Mouse (Mus musculus) hindbrain, embryonic 16.5 days (tissue): ENCODE measurements around the gene Cldn22. TPM values are rescaled to one million over a fixed set of nuclear protein-coding genes. Genes with fewer than 3 reads are reported as not detected.

Experiments used
- ATAC-seq: fragments of 200-750 bp; cut with Nextera tagmentation; 2 replicates; pipeline ENCODE4 v1.8.0; 2017; ENCODE audit warnings: moderate TSS enrichment, moderate library complexity
- H3K27ac ChIP-seq: fragments of 300-500 bp; sonication (generic); 2 replicates; pipeline ENCODE4 v1.5.1; 2014; ENCODE audit warnings: low read depth, mild to moderate bottlenecking, control low read depth, low read length, moderate library complexity
- H3K27me3 ChIP-seq: fragments of 300-500 bp; sonication (generic); replicated peaks from 2 replicates; pipeline ENCODE4 v1.6.1; 2014; ENCODE audit warnings: low read length; ENCODE audit not compliant: control insufficient read depth, insufficient read depth
- H3K36me3 ChIP-seq: fragments of 300-500 bp; sonication (generic); 2 replicates; pipeline ENCODE4 v1.6.1; 2014; ENCODE audit warnings: mild to moderate bottlenecking, low read length, moderate library complexity, mixed read lengths; ENCODE audit not compliant: control insufficient read depth, insufficient read depth
- H3K4me1 ChIP-seq: fragments of 300-500 bp; sonication (generic); 2 replicates; pipeline ENCODE4 v1.6.1; 2014; ENCODE audit warnings: low read depth, low read length; ENCODE audit not compliant: control insufficient read depth, insufficient read depth
- H3K4me2 ChIP-seq: fragments of 300-500 bp; sonication (generic); 2 replicates; pipeline ENCODE4 v1.6.1; 2014; ENCODE audit warnings: mild to moderate bottlenecking, low read length, control low read depth, moderate library complexity
- H3K4me3 ChIP-seq: fragments of 300-500 bp; sonication (generic); 2 replicates; pipeline ENCODE4 v1.5.1; 2014; ENCODE audit warnings: mild to moderate bottlenecking, low read length, control low read depth, moderate library complexity
- H3K9ac ChIP-seq: fragments of 300-500 bp; sonication (generic); 2 replicates; pipeline ENCODE4 v1.6.1; 2014; ENCODE audit warnings: low read depth, mild to moderate bottlenecking, control low read depth, low read length, moderate library complexity
- H3K9me3 ChIP-seq: fragments of 300-500 bp; sonication (generic); 2 replicates; pipeline ENCODE4 v1.6.1; 2014; ENCODE audit warnings: mild to moderate bottlenecking, low read length, moderate library complexity; ENCODE audit not compliant: control insufficient read depth
- WGBS: fragments of 180-500 bp; shearing (Covaris S2); extraction: QIAGEN DNeasy Blood & Tissue Kit; methylation state at CpG from one replicate; pipeline ENCODE4 v1.1.7; 2014; 5-methylcytosine and 5-hydroxymethylcytosine counted together
- polyA plus RNA-seq: library from polyadenylated mRNA; unstranded; fragments of >200 nt; fragmentation: Nextera tagmentation; extraction: Ambion mirVana; gene quantifications from 2 replicates; pipeline ENCODE4 v1.2.1, GENCODE M21; 2015

Gene Cldn22
- polyA plus RNA-seq, 1 experiment from 2014 or later = not detected

DNA sequence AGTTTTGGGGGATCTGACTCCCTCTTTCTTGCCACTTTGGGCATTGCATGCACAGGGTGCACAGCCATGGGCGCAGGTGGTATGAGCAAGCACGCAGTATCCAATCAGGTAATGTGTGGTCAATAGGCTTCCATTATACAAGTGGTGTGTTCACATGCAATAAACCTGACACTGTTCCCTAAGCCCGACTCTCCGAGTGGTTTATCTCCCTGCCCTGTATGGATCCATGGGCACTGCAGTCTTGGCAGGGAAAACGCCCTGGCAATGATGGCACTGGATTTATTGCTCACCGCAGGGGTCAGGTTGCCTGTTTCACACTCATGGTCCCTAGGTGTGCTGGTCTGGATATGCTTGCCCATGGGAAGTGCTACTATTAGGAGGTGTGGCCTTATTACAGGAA, 23.6 kb downstream of the Cldn22 start:
- H3K4me3 ChIP-seq = no peak overlapping the region
- 0 out of 2 replicates have a peak, but pooled peaks cover 2% of the 10 kb centered on the region for H3K4me1 ChIP-seq
- H3K9ac ChIP-seq = no peak overlapping the region
- no peaks in the 10 kb centered on the region for H3K27me3 ChIP-seq
- no peak for ATAC-seq
- H3K9me3 ChIP-seq = no peaks in the 10 kb centered on the region
- 0 out of 2 replicates have a peak, but pooled peaks cover 11% of the 10 kb centered on the region for H3K36me3 ChIP-seq
- H3K4me2 ChIP-seq = no peak overlapping the region
- no peak overlapping the region for H3K27ac ChIP-seq
- WGBS = 90% methylated on average over 6 of the region's 6 CpGs

DNA sequence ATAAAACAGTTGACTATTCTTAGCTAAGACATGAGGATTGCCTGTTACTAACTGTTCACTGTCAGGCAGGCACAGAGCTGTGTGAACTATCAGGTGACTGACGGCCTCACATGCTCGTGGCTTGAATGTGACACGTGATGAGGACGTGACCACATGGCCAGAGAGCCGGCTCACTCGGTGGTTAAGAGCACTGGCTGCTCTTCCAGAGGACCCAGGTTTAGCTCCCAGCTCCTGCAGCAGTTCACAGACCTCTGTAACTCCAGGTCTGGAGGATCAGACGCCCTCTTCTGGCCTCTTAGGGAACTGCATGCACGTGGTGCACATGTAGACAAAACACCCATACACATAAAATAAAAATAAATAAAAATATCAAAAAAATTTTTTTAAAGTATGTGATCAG, 25.6 kb downstream of the Cldn22 start:
- Histone ChIP-seq H3K9me3 (no peaks in the 10 kb centered on the region), H3K4me1 (0 out of 2 replicates have a peak, but pooled peaks cover 2% of the 10 kb centered on the region), H3K4me3 (no peak overlapping the region), H3K9ac (no peak overlapping the region), H3K36me3 (peaks cover 11% of the 10 kb centered on the region; the same call in 1 of the 2 replicates), H3K4me2 (no peak overlapping the region), H3K27me3 (no peaks in the 10 kb centered on the region), H3K27ac (no peak overlapping the region)
- 87% methylated on average over 8 of the region's 8 CpGs for WGBS
- ATAC-seq = no peak

DNA sequence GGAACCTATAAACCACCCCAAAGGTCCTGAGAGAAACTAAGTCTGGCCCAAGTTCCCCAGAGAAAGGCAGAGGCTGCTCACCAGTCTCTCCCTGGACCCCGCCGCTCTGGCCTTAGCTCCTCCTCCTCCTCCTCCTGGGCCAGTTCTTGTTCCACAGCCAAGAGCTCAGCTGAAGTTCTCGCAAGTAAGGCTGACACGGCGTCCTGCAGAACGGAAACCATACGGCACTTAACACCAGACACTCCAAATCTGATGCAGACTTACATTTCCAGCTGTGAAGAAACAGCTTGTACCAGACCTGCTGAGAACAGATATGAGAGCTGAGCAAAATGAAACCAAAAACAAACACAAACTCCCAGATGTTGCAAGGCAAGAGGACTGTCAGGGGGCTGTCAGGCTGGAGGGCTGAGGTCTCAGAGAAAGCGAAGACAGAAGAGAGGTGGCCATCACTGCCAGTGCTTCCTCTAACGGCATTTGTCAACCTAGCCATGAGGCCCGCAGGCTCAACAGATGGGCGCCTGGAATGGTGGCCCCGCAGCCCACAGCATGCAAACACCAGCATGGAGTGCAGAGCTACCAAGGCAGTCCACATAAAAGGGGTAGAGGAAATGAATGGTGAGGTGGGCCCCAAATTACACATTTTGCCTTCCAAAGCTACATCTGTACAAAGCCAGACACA, 27.7 kb downstream of the Cldn22 start:
- WGBS = 71% methylated on average over 12 of the region's 12 CpGs
- H3K4me2 ChIP-seq = no peak overlapping the region

DNA sequence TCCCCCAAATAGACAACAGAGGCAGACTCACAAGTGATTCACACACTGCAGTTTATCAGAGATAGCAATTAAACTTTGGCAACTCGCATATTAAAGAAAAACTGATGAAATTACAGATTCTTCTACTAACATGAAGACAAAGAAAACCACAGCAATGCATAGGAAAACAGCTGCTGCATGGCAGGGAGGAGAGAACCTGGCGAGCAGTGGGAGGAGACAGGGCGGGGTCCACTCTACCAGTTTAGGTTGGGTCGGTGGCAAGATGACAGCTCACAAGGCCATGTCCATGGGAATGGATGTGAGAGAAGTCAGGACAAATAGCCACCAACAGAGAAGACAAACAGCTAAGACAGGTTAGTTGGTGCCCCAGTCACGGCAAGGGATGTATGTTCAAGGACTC, 28.5 kb downstream of the Cldn22 start:
- WGBS = 75% methylated on average over 5 of the region's 5 CpGs

More for the DNA sequence above, 27.7 kb downstream of the Cldn22 start:
- Histone ChIP-seq H3K9me3 (no peaks in the 10 kb centered on the region), H3K4me3 (no peak overlapping the region), H3K27me3 (no peaks in the 10 kb centered on the region), H3K36me3 (peaks cover 14% of the 10 kb centered on the region; the same call in 1 of the 2 replicates), H3K27ac (no peak overlapping the region), H3K4me1 (0 out of 2 replicates have a peak, but pooled peaks cover 2% of the 10 kb centered on the region), H3K9ac (no peak overlapping the region)
- peak; percentile 60 for ATAC-seq

DNA sequence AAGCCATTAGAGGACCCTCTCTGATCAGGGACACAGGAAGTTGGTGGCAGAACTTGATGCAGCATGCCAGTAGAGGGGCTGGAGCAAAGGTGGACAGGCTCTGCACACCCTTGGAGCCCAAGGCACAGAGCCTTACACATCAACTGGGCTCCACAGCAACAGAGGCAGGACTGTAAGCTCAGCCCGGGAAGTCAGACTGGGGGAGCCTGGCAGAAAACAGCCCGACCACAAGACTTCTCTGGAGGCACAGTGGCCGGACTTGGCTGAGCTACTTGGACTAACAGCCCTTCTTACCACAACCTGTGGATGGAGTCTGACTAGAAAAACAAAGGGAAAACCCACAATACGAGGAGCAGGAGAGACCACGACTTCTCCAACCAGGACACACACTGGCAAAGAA, 29.1 kb downstream of the Cldn22 start:
- Histone ChIP-seq H3K4me1 (0 out of 2 replicates have a peak, but pooled peaks cover 2% of the 10 kb centered on the region), H3K9ac (no peak overlapping the region), H3K36me3 (peaks cover 11% of the 10 kb centered on the region; the same call in 1 of the 2 replicates), H3K4me2 (no peak overlapping the region), H3K4me3 (no peak overlapping the region), H3K9me3 (no peaks in the 10 kb centered on the region), H3K27me3 (no peaks in the 10 kb centered on the region), H3K27ac (no peak overlapping the region)
- ATAC-seq = no peak
- 86% methylated on average over 5 of the region's 5 CpGs for WGBS

More for the DNA sequence above, 28.5 kb downstream of the Cldn22 start:
- H3K27ac ChIP-seq = no peak overlapping the region
- no peak overlapping the region for H3K9ac ChIP-seq
- H3K4me2 ChIP-seq = no peak overlapping the region
- H3K4me1 ChIP-seq = 0 out of 2 replicates have a peak, but pooled peaks cover 2% of the 10 kb centered on the region
- no peaks in the 10 kb centered on the region for H3K9me3 ChIP-seq
- no peak for ATAC-seq
- peaks cover 14% of the 10 kb centered on the region; the same call in 1 of the 2 replicates for H3K36me3 ChIP-seq
- H3K27me3 ChIP-seq = no peaks in the 10 kb centered on the region
- H3K4me3 ChIP-seq = no peak overlapping the region

DNA sequence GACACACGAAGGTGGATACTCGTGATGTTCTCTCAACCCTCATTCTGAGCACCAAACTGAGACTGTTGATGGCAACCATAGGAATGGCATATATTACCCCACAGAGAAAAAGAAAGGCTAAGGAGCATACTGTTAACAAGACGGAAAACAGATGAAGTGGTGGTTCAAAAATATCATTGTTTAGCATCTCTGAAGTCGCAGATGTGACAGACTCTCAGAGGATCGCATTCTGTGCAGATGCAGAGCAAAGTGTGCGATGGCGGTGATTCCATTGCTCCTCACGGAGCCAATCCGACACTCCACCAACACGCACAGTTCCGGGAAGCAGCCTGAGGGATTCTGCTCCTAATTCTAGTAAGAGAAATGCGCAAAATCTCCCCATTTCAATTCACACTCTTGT, 35.0 kb downstream of the Cldn22 start:
- Histone ChIP-seq H3K27me3 (no peaks in the 10 kb centered on the region), H3K9me3 (no peaks in the 10 kb centered on the region), H3K36me3 (peaks cover 9% of the 10 kb centered on the region), H3K9ac (no peak overlapping the region), H3K4me1 (no peaks in the 10 kb centered on the region), H3K4me3 (no peak overlapping the region), H3K4me2 (no peak overlapping the region), H3K27ac (no peak overlapping the region)
- ATAC-seq = no peak
- WGBS = 85% methylated on average over 12 of the region's 12 CpGs

DNA sequence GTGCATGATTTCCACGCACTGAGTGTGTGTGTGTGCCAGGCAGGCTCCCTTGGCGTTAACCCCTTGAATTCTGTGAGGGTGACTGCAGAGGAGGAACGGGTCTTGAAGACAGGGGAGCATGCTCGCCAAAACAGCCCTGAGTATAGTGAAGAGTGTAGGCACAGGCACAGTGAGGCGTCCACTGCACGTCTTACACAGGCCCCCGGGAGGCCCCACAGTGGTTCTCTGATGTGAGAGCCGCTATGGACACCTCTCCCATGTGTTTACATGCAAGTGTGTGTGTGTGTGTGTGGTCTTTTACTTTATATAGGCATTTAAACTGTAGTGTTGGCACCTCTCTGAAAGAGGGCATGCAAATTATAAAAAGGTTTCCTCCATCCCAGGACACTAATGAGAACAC, 42.3 kb downstream of the Cldn22 start:
- 88% methylated on average over 8 of the region's 8 CpGs for WGBS
- Histone ChIP-seq H3K9me3 (no peaks in the 10 kb centered on the region), H3K27me3 (no peaks in the 10 kb centered on the region), H3K4me2 (no peak overlapping the region), H3K36me3 (peaks cover 4% of the 10 kb centered on the region), H3K4me1 (no peaks in the 10 kb centered on the region), H3K4me3 (no peak overlapping the region), H3K27ac (no peak overlapping the region), H3K9ac (no peak overlapping the region)
- ATAC-seq = no peak

DNA sequence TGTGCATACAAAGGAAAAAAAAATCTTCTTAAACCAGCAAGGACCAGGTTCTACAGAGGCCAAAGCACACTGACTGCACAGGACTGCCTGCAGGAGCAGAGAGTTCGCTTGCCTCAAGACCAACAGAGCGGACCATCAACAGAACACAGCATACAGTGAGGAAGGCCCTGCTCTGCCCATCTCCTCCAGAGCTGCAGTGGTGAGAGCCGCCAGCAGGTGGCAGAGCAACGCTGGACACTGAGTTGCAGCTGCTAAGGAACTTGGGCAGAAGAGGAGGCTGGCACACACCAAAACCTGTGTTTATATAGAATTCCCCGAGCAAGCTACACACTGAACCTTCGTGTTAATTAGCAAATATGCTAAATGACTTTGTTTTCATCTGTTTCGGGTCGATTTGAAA, 42.8 kb downstream of the Cldn22 start:
- ATAC-seq = peak; percentile 91
- Histone ChIP-seq H3K9me3 (no peaks in the 10 kb centered on the region), H3K4me1 (no peaks in the 10 kb centered on the region), H3K36me3 (peaks cover 4% of the 10 kb centered on the region), H3K4me3 (no peak overlapping the region), H3K4me2 (no peak overlapping the region), H3K27ac (no peak overlapping the region), H3K27me3 (no peaks in the 10 kb centered on the region), H3K9ac (no peak overlapping the region)
- WGBS = 27% methylated on average over 8 of the region's 8 CpGs

DNA sequence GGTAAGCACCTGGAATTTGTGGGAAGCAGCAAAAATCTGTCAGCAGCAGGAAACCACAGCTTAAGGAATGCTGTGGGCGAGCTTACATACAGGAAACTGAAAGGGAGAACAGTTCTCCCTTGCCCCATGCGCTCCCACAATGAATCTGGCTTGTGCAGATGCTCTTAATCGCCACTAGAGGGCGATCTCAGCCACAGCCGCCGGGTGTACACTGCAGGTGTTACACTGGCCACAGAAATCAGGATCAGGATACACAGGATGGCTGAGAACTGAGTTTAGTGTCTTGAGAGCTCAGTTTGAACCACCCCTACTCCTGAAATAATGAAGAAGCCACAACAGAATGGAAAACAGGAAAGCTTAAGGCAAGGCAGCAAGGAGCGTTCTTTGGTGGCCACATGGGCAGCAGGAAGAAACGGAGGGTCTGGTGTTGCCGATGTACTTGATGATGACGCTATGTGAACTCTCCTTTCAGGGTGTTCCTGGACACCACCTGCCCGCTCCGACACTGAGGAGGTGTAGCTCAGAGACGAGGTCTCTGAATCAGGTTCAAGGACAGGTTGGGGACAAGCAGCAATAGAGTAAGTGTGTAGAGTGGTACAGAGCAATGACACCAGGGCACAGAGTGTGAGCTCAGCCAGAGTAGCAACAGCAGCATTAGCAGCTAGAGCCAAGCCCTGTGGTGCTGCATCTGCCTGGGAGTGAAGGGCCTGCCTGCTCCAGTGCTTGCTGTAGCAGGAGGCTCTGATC, 48.3 kb downstream of the Cldn22 start:
- ATAC-seq = peak; percentile 90
- no peaks in the 10 kb centered on the region for H3K4me1 ChIP-seq
- no peaks in the 10 kb centered on the region for H3K27me3 ChIP-seq
- no peak overlapping the region for H3K4me3 ChIP-seq
- no peaks in the 10 kb centered on the region for H3K36me3 ChIP-seq
- H3K9ac ChIP-seq = no peak overlapping the region
- H3K27ac ChIP-seq = no peak overlapping the region
- 53% methylated on average over 13 of the region's 13 CpGs for WGBS
- no peak overlapping the region for H3K4me2 ChIP-seq
- no peaks in the 10 kb centered on the region for H3K9me3 ChIP-seq
